Mouse (Mus musculus): ENCODE results near the gene Naxd.
"Not testable (repeated sequence)": the region's sequence is repeated elsewhere in the genome, so short reads cannot be mapped to it uniquely, and the experiment has no call there.

Gene Naxd

DNA sequence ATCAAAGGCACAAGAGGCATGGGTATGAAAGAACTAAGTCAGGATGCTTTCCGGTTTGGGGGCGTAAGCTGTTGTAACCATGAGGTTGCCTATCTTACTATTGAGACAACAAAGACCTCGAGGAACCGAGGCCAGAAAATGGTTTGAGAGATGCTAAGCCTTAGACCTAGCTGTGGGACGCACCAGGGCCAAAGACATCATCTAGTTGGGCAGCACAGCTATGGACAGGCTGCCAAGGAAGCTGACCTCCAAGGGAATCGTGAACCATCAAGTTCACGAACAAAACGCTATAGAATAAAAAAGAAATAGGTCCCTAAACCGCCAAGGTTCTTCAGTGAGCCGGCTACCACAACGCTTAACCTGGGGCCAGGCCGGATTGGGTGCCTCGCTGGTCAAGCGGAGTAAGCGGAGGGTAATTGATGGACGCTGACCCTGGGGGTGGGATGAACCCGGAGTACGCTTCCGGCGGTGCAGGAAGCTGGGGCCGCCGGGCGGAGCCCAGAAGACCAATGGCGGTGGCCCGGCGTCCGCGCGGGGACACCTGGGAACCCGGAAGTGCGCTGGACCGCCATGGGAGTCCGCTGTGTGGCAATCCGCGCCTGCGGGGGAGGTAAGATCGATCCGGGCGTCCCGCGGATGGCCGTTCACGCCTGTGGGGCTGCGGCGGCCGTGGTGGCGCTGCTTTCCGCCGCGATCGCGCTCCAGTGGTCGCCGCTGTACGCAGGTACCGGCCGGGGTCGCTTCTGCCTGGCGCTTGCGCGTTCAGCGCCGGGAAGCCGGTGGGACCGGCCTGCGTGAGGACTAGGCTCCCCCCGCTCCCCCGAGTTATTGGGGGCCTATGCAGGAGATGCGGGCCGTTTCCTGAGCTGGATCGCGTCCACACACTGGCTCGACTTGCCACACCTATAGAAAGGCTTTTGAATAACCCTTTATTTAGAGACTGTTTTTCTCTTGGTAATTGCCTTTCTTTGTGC is at the start of gene Naxd:
Gene Naxd (plus strand): TSS at position 490 of the 974 bp plus-strand sequence.
- peak; percentile 97 for DNase-seq (ENCODE audit: inconsistent ontology term)

DNA sequence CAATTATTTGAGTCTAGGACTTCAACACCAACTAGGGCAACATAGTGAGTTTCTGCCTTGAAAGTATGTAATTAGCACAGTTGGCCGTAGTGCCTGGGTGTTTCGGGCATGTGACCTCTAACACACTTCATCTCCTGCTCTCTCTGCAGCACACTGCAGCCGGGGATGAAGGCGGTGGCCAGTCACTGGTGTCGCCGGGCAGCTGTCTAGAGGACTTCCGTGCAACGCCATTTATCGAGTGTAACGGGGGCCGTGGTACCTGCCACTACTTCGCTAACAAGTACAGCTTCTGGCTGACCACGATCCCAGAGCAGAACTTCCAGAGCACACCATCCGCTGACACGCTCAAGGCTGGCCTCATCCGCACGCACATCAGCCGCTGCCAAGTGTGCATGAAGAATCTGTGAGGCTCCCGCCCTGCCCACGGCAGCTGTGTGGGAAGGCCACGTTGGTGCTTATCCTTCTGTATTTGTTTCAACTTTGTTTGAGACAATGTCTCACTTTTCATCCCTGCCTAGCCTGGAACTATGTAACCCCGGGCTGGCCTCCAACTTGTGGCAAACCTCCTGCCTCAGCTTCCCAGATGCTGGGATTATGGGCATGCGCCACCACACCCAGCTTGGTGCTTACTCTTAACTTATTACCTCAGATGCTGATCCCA is 49.3 kb upstream of the Naxd start:
- DNase-seq (ENCODE audit: inconsistent ontology term) = no peak

DNA sequence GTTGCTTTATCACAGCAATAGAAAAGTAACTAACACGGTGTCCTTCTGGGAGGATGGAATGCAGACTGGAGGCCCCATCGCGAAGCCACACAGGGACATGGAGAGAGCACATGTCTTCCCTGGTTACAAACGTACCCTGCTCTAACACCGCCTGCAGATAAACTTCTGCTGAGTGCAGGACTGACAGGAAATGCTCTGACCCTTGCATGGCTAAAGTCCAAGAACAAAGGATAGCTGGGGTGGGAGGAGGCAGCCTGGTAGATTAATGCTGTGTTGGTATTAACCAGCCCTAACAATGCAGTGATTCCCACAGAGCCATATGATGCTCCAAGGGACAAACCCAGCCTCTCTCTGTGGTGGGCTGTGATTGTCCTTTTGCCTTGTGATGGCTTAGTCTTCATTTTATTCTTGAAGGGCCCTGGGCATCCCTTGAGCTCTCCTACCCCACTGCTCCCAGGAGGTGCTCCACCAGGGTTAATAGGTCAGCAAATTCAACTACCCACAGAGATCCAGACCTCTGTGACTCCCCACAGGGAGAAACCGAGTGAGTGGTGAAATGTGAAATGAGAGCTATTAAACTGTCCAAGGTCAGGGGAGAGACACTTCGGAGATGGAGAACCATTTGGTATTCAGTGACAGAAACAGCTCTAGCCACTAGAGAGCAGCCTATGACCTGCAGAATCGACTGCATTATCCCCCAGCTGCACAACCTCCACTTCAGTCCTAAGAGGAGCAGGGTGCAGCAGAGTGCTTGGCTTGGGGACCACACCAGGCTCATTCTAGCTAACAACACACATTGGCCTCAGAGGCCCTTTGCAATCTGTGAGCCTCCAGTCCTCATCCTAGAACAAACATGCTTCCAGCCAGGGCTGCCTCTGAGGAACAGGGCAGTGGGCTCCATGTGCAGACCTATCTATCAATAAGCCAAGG is 46.9 kb upstream of the Naxd start:
- peak; percentile 68 for DNase-seq (ENCODE audit: inconsistent ontology term)

DNA sequence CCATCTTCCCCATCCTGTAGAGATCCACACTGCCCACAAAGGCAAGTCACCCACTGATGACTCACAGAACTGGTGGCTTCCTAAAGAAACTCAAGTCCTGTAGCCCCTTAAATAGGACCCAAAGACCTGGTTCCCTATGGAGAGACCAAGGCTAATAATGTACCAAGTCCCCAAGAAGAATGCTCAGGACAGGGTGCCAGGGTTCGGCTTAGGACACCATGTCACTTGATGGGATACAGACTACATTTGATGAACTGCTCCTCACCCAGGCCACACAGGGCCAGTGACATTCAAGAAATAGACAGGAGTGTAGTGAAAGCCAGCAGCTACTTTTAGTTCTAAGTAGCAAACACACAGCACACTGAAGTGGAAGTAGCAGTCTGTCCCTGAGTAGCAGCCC is 45.2 kb upstream of the Naxd start:
- DNase-seq (ENCODE audit: inconsistent ontology term) = no peak

DNA sequence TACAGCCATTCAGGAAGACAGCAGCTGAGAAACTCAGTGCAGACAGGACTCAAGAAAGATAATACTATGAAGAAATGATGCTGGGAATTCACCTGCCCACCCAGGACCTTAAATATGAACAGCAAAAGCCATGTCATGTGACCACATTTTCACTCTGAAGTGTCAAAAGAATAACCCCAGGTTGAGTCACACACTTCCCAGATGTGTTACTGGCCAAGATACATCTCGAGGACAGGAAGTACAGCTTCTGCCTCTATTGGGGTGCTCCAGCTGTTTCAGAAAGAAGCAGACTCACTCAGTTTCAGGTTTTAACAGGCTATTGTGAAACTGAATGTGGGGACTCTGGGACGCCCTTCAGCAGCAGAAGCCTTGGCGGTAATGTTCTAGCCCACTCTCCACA is 44.7 kb upstream of the Naxd start:
- DNase-seq (ENCODE audit: inconsistent ontology term) = no peak

DNA sequence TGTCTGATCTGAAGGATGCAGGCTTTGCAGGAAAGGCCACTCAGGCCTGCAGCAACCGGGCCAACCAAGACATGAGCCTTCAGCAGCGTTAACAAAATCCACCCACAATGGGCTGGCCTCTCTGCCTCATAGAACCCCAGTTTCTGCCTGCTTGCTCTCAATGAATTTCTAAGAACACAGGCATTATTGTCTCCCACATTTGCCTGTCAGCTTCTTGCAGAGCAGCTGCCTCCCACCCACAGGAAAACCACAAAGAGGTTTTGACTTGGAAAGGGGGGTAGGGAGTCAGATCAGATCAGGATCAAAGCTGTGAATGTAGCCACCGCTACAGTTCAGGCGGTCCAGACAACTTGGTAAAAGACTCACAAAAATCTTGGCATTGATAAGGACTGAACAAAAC is 44.3 kb upstream of the Naxd start:
- DNase-seq (ENCODE audit: inconsistent ontology term) = peak; percentile 92

DNA sequence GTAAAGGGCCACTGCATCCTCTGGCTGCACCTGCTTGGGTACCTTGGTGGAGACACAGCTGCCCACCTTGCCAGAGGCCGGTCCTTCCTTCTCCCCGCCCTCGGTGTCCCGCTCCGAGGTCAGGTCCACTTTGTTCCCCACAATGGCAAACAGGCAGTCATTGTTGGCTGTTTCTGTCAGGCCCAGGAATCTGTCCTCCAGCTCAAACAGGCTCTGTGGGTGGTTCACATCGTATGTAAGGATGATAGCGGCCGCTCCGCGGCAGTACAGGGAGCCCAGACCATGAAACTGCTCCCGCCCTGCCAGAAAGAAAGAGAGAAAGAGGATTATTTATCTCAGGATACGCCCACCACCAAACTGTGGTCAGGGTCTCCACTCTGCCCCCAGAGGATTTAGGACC is 43.1 kb upstream of the Naxd start:
- no peak for DNase-seq (ENCODE audit: inconsistent ontology term)

DNA sequence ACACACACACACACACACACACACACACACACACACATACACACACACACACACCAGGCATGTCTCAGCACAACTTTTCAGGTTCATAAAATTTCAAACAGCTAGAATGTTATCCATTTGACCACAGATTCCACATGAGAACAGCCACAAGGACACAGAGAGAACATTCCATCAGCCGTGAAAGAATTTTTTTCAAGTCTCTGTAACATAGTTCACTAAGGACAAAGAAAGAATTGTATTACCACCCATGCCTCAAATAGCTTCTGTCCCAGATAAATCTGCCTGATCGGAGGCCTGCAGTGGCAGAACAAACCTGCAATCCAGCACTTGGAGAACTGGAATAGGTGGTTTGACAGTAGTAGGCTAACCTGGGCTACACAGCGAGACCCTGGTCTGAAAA is 40.0 kb upstream of the Naxd start:
- DNase-seq (ENCODE audit: inconsistent ontology term) = peak; percentile 93

DNA sequence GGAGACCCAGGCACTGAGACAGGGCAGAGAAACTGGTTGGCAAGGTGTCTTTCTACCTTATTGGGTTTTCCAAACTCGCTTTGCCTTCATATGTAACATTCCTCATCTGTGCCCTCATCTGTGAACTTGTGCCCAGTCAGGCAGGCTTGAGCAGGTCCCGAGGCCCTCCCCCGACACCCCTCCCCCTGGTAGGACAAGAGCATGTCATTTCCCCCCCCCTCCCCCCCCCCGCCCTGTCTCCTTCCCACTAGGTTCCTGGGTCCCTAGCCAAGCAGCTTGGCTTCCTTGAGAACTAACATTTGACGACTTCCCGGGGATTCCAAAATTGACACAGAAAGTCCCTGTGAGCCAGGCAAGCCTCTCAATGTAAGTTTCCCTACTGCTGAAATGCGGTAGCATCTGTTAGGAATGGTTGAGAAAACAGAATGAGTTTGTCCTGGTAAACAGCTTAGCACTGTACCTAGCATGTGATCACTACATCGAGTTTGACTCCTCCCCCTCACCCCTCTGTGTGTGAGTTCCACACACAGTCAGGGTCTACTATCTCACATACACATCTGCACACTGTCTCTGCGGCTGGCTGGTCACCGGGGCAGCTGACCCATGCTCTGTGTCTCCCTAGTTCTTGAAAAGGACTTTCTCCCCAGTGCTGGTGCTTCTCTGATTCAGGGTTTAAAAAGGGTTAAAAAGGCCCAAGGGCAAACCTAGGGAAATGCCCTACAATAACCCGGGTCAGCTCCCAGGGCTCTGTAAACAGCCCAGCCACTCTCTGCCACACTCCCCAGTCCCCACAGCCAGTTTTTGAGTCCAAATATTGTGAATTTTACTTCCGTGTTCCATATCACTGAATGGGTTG is 39.1 kb upstream of the Naxd start:
- DNase-seq (ENCODE audit: inconsistent ontology term) = peak; percentile 49

DNA sequence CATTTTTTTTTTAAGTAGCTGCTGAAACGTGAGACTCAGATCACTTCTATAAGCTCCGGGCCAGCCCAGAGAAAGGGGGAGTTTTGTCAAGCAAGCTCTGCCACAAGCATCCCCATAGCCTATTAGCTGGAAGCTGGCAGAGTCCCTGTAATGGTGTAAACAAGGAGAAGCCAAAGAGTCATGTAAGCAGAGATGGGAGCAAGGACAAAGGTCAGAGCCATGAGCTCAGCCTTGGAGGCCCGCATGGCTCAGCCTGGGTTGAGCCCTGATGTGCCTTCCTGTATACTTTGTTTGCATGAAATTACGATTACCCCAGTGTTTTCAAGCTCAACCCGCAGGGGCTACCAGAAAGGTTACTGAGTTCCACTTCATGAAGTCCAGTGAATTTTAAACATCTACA is 38.3 kb upstream of the Naxd start:
- no peak for DNase-seq (ENCODE audit: inconsistent ontology term)

DNA sequence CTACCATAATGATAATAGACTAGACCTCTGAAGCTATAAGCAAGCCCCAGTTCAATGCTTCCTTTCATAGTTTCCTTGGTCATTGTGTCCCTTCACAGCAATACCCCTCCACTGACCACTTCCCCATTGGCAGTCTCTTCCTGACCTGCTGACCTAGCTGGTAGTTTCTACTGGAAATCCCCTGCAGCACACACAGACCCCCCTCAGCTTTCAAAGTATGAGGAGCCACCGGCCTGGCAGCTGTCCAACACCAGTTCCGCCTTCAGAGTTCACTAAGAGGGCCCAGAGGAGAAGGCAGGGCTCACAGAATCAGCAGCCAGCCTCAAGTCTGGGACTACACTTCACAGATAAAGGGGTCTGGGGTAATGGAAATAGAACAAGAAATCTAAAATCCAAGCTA is 36.4 kb upstream of the Naxd start:
- DNase-seq (ENCODE audit: inconsistent ontology term) = peak; percentile 60

DNA sequence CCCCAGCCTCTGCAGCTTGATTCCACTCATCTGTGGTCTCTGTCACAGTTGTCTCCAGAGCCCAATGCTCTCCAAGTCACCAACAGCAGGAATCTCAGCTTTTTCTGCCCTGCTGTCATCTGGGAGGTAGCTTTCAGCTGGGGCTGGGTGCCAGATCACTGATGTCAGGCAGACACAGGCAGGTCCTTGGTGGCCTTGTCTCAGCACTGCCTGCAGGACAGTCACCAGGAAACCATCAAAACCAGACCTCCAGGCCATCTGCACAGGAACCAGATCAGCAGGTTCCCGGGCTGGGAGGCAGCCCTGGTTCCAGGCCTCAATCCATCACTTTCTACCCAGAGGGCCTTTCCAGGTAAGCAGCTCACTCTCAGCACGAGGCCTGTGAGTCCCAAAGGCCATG is 35.5 kb upstream of the Naxd start:
- no peak for DNase-seq (ENCODE audit: inconsistent ontology term)

DNA sequence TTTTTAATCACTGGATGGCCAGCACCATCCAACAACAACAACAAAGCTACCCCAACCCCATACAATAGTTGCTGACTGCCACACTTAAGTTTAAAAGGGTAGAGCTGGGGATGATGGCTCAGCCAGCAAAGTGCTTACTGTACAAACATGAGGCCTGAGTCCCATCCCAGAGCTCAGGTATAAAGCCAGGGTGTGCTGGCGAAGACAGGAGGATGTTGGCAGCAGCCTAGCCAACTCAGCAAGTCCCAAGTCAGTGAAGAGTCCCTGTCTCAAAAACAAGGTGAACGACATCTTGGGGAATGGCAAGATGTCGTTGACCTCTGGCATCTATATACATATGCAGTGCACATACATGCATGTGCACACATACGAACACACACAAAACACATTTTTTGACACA is 34.7 kb upstream of the Naxd start:
- no peak for DNase-seq (ENCODE audit: inconsistent ontology term)

DNA sequence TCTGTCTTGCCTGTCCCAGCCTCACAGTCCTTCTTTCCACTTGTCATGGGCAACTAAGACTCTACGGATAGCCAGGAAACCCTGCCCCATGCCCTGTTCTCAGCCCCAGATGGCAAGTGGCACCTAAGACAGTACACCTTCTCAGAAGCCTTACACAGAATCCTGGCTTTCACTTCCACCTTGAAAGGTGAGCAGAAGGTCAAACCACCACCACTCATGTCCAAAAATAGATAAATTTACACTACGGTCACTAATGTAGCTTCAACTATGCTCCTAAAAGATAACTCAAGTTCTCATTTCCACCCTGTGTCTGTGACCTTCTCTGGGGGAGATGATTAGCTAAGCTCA is 33.8 kb upstream of the Naxd start:
- DNase-seq (ENCODE audit: inconsistent ontology term) = no peak

DNA sequence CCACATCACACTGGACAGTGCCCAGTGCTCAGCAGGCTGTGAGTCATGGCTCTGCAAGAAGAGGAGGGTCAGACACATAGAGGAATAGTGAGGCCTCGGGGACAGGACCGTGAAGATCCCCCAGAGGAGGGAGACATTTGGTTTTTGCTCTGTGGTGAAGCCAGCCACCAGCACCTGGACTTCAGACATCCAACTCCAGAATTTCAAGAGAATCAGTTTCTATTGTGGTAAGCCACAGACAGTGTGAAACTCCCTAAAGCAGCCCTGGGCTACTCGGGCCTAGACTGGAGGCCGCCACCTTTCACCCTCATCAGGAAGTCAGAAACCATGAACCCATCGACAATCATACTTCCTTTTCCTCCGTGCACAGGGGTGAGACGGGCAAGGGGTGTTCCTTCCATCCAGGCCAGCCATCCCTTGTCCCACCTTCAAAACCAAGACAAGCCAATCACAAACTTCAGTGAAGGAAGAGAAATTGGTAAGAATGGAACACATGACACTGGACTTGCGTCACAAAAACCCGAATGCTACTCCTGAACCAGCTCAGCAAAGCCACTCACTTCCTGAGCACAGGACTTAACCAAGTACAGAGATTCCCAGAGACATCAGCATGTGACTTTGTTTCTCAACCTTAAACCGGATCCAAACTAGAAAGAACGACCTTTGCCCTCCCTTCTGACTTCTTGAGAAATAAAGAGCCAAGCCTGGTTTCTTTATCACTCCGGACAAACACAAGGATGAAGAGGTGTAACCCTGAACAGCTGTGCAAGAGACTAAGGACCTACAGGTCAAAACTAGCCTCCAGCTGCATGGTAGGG is 33.2 kb upstream of the Naxd start:
- DNase-seq (ENCODE audit: inconsistent ontology term) = peak; percentile 75

DNA sequence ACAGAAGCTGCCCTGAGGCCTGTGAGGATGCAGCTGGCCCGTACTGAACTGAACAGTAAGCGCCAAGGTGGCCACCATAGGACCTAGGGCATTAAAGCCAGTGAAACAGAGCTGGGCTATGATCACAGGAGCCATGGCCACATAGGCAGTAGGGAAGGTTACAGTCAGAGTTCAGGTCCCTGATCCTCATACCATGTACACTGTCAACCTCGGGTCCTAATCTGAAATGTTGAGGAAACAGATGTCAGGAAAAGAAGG is 32.7 kb upstream of the Naxd start:
- DNase-seq (ENCODE audit: inconsistent ontology term) = no peak

DNA sequence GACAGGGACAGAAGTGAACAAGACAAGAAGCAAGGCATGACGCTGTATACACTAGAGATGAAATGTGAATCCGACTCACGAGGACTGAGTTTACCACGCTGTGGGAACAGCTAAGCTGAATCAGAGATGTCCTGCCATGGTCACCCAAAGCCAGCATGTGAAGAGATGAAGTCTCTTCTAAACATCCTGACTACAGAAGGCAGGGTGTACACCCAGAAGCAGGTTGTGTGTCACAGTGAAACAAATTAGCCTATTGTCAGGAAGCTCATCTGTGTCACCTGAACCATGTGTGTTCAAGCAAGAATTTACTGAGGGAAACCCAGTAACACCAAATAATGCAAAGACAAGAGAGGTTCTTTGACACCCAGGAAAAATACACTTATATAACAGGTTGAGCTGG is 31.7 kb upstream of the Naxd start:
- DNase-seq (ENCODE audit: inconsistent ontology term) = no peak

DNA sequence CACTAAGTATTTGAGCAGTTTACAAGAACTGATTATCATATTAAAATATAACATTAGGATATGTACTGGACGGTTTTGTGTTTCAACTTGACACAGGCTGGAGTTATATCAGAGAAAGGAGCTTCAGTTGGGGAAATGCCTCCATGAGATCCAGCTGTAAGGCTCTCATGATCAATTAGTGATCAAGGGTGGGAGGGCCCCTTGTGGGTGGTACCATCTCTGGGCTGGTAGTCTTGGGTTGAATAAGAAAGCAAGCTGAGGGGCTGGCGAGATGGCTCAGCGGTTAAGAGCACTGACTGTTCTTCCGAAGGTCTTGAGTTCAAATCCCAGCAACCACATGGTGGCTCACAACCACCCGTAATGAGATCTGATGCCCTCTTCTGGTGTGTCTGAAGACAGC is 30.8 kb upstream of the Naxd start:
- DNase-seq (ENCODE audit: inconsistent ontology term) = not testable (repeated sequence)

DNA sequence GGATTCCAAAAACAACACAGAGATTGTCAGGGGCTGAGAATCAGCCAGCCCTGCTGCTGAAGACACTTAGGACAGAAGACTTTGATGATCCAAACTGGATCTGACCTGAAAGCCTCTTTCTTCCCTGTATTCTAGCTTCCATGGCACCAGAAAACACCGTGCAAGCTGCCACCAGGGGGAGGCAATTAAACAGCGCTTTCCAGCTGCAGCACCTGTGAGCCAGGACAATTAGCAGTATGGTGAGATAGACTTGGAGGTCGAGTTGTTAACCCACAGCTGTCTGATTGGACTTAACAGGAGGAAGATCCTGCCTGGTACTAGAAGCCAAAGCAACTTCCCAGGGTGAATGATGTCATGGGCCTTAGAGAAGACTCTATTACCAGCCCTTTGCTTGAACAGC is 28.2 kb upstream of the Naxd start:
- peak; percentile 42 for DNase-seq (ENCODE audit: inconsistent ontology term)

DNA sequence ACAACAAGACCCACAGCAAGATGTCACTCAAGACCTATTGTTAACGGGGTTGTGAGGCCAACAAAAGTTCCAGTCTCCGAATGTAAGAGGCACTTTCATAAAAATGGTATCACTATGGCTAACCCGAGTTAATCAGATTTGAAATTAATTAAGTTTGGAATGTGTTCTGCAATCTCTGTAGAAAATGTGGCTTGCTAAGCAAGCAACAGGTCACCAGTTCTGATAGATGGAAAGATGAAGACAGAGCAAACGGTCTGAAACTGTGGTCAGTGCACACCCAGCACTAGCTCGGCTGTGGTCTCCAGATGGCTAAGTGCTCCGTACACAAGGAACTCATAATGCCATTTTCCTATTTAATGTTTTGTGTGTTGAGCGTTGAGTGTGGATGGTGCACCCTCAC is 26.6 kb upstream of the Naxd start:
- peak; percentile 34 for DNase-seq (ENCODE audit: inconsistent ontology term)

DNA sequence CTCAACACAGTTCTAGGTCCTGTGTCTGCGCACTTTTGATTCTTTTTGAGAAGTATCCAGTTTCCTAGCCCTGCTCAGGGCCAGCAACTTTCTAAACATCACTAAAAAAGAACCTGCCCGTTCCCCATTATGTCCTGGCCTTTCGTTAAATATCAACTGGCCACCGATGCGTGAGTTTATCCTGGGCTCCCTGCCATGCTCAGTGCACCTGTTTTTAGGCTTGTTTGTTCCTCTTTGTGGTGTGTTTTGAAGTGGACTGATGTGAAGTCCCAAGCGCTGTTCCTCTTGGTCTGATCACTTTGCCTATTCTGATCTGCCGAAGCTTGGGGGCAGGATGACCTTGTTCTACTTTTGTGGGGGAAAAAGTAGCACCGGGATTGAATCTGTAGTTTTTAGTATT is 26.0 kb upstream of the Naxd start:
- peak; percentile 59 for DNase-seq (ENCODE audit: inconsistent ontology term)
